Mouse (Mus musculus) adrenal gland, adult 2 months (tissue): ENCODE measurements around the gene Ank2. TPM values are rescaled to one million over a fixed set of nuclear protein-coding genes. Genes with fewer than 3 reads are reported as not detected.
"Not testable (repeated sequence)": the region's sequence is repeated elsewhere in the genome, so short reads cannot be mapped to it uniquely, and the experiment has no call there.

ENCODE experiments used
- DNase-seq: peaks from one replicate; pipeline ENCODE4 v3.0.0; 2021
- polyA plus RNA-seq: library from polyadenylated mRNA; depleted of rRNA; stranded (reverse); fragments of >200 nt; gene quantifications from 2 replicates; pipeline ENCODE4 v1.2.3, GENCODE M21; 2012
- total RNA-seq, 2 experiments: library from RNA; stranded (reverse); gene quantifications; 2 replicates each; pipeline ENCODE4 v1.2.3; 2021

The Ank2 gene
- total and polyA plus RNA-seq, 3 experiments: 30.1 to 44.8 (median 36.3) TPM

- DNase-seq: no peak
These were observed 84.7 kb downstream of the Ank2 start for GRCm38 (mm10) chr3:127414438-127414837.

GRCm38 (mm10) chr3:127408684-127409550, 90.2 kb downstream of the Ank2 start:
- DNase-seq: peak; percentile 74

- no peak for DNase-seq
These were observed 91.1 kb downstream of the Ank2 start for GRCm38 (mm10) chr3:127407868-127408574.

- no peak for DNase-seq
These were observed 92.3 kb downstream of the Ank2 start for GRCm38 (mm10) chr3:127406883-127407282.

- DNase-seq: no peak
These were observed 94.8 kb downstream of the Ank2 start for GRCm38 (mm10) chr3:127404371-127404770.

- no peak for DNase-seq
These were observed 98.2 kb downstream of the Ank2 start for GRCm38 (mm10) chr3:127400976-127401375.

GRCm38 (mm10) chr3:127400468-127400867, 98.7 kb downstream of the Ank2 start:
- not testable (repeated sequence) for DNase-seq

- no peak for DNase-seq
These were observed 101.4 kb downstream of the Ank2 start for GRCm38 (mm10) chr3:127397774-127398173.

GRCm38 (mm10) chr3:127395202-127395601, 103.9 kb downstream of the Ank2 start:
- DNase-seq: no peak

GRCm38 (mm10) chr3:127387016-127387517, 112.1 kb downstream of the Ank2 start:
- no peak for DNase-seq

- DNase-seq: no peak
These were observed 115.9 kb downstream of the Ank2 start for GRCm38 (mm10) chr3:127383231-127383630.

- no peak for DNase-seq
These were observed 122.2 kb downstream of the Ank2 start for GRCm38 (mm10) chr3:127376901-127377460.

GRCm38 (mm10) chr3:127375956-127376660, 123.0 kb downstream of the Ank2 start:
- DNase-seq: peak; percentile 51

- no peak for DNase-seq
These were observed 124.9 kb downstream of the Ank2 start for GRCm38 (mm10) chr3:127374190-127374710.

GRCm38 (mm10) chr3:127371774-127372173, 127.4 kb downstream of the Ank2 start:
- no peak for DNase-seq

GRCm38 (mm10) chr3:127369529-127369928, 129.6 kb downstream of the Ank2 start:
- DNase-seq: no peak

- no peak for DNase-seq
These were observed 131.7 kb downstream of the Ank2 start for GRCm38 (mm10) chr3:127367450-127367849.

GRCm38 (mm10) chr3:127363512-127363911, 135.6 kb downstream of the Ank2 start:
- no peak for DNase-seq

- no peak for DNase-seq
These were observed 136.3 kb downstream of the Ank2 start for GRCm38 (mm10) chr3:127362611-127363393.

GRCm38 (mm10) chr3:127361846-127362245, 137.3 kb downstream of the Ank2 start:
- DNase-seq: no peak

GRCm38 (mm10) chr3:127361384-127361783, 137.8 kb downstream of the Ank2 start:
- no peak for DNase-seq
